ENCODE assay signal across 10 mouse cellular contexts in genomic region chr6:98383411-98383810, GRCm38 (mm10). TPM values are rescaled to one million over a fixed set of nuclear protein-coding genes. Genes with fewer than 3 reads are reported as not detected.
DNase-seq lines count a peak whose midpoint lies in the region; ATAC-seq and TF ChIP-seq lines count a peak whose summit lies in the region.
"Had no signal": no experiment of that assay in that cellular context is flagged by ENCODE, and none has a peak within 500 bp of the region (broad histone marks: within the 10 kb centered on the region; RNA-seq: fewer than 3 reads in every experiment).

No protein-coding gene starts in this region.

- no peaks in the 10 kb centered on the region for H3K9me3 ChIP-seq in kidney, embryonic 15.5 days (replicated peaks)
- no peaks in the 10 kb centered on the region for H3K9me3 ChIP-seq in ES-E14 (ENCODE audit: control insufficient read depth, insufficient read depth, low read depth, low read length)
- H3K9me3 ChIP-seq: embryonic facial prominence, embryonic 15.5 days had no signal

- H3K4me2 ChIP-seq in kidney, embryonic 15.5 days, result no peak overlapping the region
- H3K4me2 ChIP-seq: embryonic facial prominence, embryonic 15.5 days had no signal

- in situ Hi-C loops in ES-E14 (cut with MboI; ENCODE audit: low sequenced_read_pairs in 2 of 2, unreplicated experiment in 2 of 2), result no loop called here

- DNase-seq in CD4-positive, CD25-positive, alpha-beta regulatory T cell, adult 2 months (ENCODE audit: low read depth, low spot score), result peak; percentile 58
- peak; percentile 48 for DNase-seq in kidney, adult 9 months
- peak; percentile 4 for DNase-seq in ES-E14 (ENCODE audit: low read depth, low spot score)
- peak; percentile 12 to 33 for DNase-seq in kidney, postnatal 36 days
- DNase-seq in splenic B cell, adult 2 months (ENCODE audit: low read depth, low spot score), result peak; percentile 16
- no peak for DNase-seq in testis, postnatal 14 days (ENCODE audit: low spot score)

- no peak for ATAC-seq in CD4-positive, CD25-positive, alpha-beta regulatory T cell, adult 4 months
- no peak for ATAC-seq in kidney, embryonic 15.5 days (replicated peaks; ENCODE audit: low FRiP score)

- no peak overlapping the region for H3K9ac ChIP-seq in kidney, embryonic 15.5 days
- no peak overlapping the region for H3K9ac ChIP-seq in ES-E14 (ENCODE audit: insufficient read depth, low read depth, low read length, poor library complexity, severe bottlenecking)
- H3K9ac ChIP-seq: embryonic facial prominence, embryonic 15.5 days had no signal

- no peak overlapping the region for H3K4me3 ChIP-seq in kidney, embryonic 15.5 days (replicated peaks)
- no peak overlapping the region for H3K4me3 ChIP-seq in ES-E14 (ENCODE audit: insufficient read depth in 1 of 2, low read depth in 1 of 2, low read length in 2 of 2, poor library complexity in 1 of 2, severe bottlenecking in 1 of 2)
- H3K4me3 ChIP-seq: embryonic facial prominence, embryonic 15.5 days had no signal

- H3K27me3 ChIP-seq in kidney, embryonic 15.5 days, result no peaks in the 10 kb centered on the region
- H3K27me3 ChIP-seq in splenic B cell, adult 2 months (ENCODE audit: control insufficient read depth, insufficient read depth, low read length, poor library complexity, severe bottlenecking), result no peaks in the 10 kb centered on the region
- H3K27me3 ChIP-seq: embryonic facial prominence, embryonic 15.5 days had no signal

- H3K4me1 ChIP-seq in kidney, embryonic 15.5 days, result no peaks in the 10 kb centered on the region
- no peaks in the 10 kb centered on the region for H3K4me1 ChIP-seq in ES-E14 (ENCODE audit: control insufficient read depth in 2 of 2, insufficient read depth in 2 of 2, low read length in 2 of 2, poor library complexity in 1 of 2)
- H3K4me1 ChIP-seq: embryonic facial prominence, embryonic 15.5 days had no signal

- 39% methylated on average over 6 of the region's 6 CpGs for WGBS in kidney, embryonic 15.5 days

- no peak overlapping the region for H3K27ac ChIP-seq in kidney, embryonic 15.5 days
- H3K27ac ChIP-seq in ES-E14 (ENCODE audit: insufficient read depth, low read depth, low read length, poor library complexity, severe bottlenecking), result no peak overlapping the region
- H3K27ac ChIP-seq: embryonic facial prominence, embryonic 15.5 days had no signal

- H3K36me3 ChIP-seq in kidney, embryonic 15.5 days, result no peaks in the 10 kb centered on the region
- no peaks in the 10 kb centered on the region for H3K36me3 ChIP-seq in ES-E14 (ENCODE audit: control insufficient read depth, insufficient read depth, low read length, poor library complexity, severe bottlenecking)
- no peaks in the 10 kb centered on the region for H3K36me3 ChIP-seq in splenic B cell, adult 2 months (ENCODE audit: control insufficient read depth, insufficient read depth, low read length, poor library complexity, severe bottlenecking)
- H3K36me3 ChIP-seq: embryonic facial prominence, embryonic 15.5 days had no signal

TF ChIP-seq in ES-E14, 5 proteins besides CTCF, POLR2A, EP300 and RAD21:
- TF ChIP-seq ZC3H11A (IDR thresholded peaks at IDR 0.05; ENCODE audit: borderline replicate concordance, low read depth, low read length) (no peak), MAFK (IDR thresholded peaks at IDR 0.05; ENCODE audit: insufficient read depth, low read depth, low read length) (no peak), HCFC1 (IDR thresholded peaks at IDR 0.05; ENCODE audit: borderline replicate concordance, insufficient read depth, low read length) (no peak), CHD2 (IDR thresholded peaks at IDR 0.05; ENCODE audit: low read depth, low read length) (no peak), ZNF384 (IDR thresholded peaks at IDR 0.05; ENCODE audit: low read depth, low read length) (no peak)

RNA-seq across cellular contexts. Expression of gene Gm765, which starts 40.9 kb away (rescaled TPM):
- polyA plus RNA-seq in CD4-positive, CD25-positive, alpha-beta regulatory T cell, adult 4 months (2017; shearing (Covaris generic)), result not detected
- not detected in 2 replicates for polyA plus RNA-seq in kidney, embryonic 15.5 days (2015; fragmentation: Nextera tagmentation; extraction: Ambion mirVana)
- not detected in 2 replicates for total RNA-seq in ES-E14 (2012; rRNA removed)
- total RNA-seq: layer of hippocampus, postnatal 25 days had no signal
